In the genomic region with DNA sequence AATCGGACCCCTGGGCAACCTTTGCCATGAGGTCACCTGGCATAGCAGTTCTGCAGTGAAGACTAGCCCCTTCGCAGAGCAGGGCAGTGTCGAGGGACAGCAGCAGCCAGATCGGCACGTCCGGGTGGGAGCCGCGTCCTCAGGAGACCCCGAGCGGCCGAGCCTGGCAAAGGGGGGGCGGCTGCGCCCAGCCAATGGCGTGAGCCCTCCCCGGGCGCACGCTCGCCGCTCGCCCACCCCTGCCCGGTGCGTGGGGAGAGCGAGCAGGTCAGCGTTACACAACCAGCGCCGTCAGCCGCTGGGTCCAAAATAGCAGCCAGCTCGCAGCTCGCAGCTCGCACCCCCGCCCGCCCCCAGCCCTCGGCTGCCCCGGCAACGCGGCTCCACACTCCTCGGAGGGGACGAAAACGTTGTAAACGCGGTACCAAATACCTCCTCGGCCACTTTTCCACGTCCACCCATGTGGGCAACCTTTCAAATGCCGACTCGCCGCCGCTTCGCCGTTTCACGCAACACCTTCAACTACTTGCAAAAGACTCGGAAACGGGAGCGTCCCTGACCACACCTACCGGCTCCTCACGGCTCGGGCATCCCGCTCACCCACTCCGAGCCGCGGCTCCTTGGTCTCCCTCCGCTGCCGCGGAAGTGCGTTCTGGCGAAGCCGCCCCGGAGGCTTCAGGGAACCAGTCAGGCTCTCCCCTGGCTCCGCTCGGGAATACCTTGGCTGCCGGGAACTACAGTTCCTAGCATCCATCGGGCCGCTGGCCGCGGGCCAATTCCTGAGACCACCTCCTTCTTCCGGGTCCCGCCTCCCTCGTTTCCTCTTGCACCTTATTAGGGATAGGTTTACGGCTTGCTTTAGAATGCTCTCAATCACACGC, we compare ENCODE assay signal across 8 mouse cellular contexts. TPM values are rescaled to one million over a fixed set of nuclear protein-coding genes. Genes with fewer than 3 reads are reported as not detected.
DNase-seq lines count a peak whose midpoint lies in the region; ATAC-seq and TF ChIP-seq lines count a peak whose summit lies in the region.

A gene (minus strand): TSS at position 763 of the 881 bp plus-strand sequence.

- H3K9ac ChIP-seq in forebrain, postnatal 0 days: peak within 1 kb of the TSS; percentile 69
- peak within 1 kb of the TSS; percentile 67 for H3K9ac ChIP-seq in lung, embryonic 15.5 days

- under 1% methylated on average over 77 of the region's 79 CpGs for WGBS in forebrain, postnatal 0 days
- under 1% methylated on average over 77 of the region's 79 CpGs for WGBS in lung, embryonic 15.5 days

- no peaks in the 10 kb centered on the region for H3K27me3 ChIP-seq in forebrain, postnatal 0 days (ENCODE audit: insufficient read depth, low read length)
- H3K27me3 ChIP-seq in lung, embryonic 15.5 days: no peaks in the 10 kb centered on the region

- 0 out of 2 replicates have a peak, but pooled peaks cover 4% of the 10 kb centered on the region for H3K4me1 ChIP-seq in forebrain, postnatal 0 days (ENCODE audit: insufficient read depth)
- 0 out of 2 replicates have a peak, but pooled peaks cover 4% of the 10 kb centered on the region for H3K4me1 ChIP-seq in lung, embryonic 15.5 days

- H3K9me3 ChIP-seq in forebrain, postnatal 0 days (ENCODE audit: low read length): no peaks in the 10 kb centered on the region
- H3K9me3 ChIP-seq in lung, embryonic 15.5 days: no peaks in the 10 kb centered on the region

- DNase-seq in ES-CJ7 (ENCODE audit: low read depth, low spot score): peak; percentile 92
- peak; percentile 98 for DNase-seq in cerebellum, adult 11 months
- DNase-seq in forebrain, postnatal 0 days: peak; percentile 98
- peak; percentile 98 for DNase-seq in heart, postnatal 4 days
- peak; percentile 96 to 97 for DNase-seq in layer of hippocampus, adult 8-10 months (ENCODE audit: low spot score in 2 of 2)
- peak; percentile 95 for DNase-seq in ovary, adult 18-20 months (ENCODE audit: low spot score)
- peak; percentile 42 for DNase-seq in thymus, postnatal 0 days (ENCODE audit: low spot score)

- H3K4me2 ChIP-seq in forebrain, postnatal 0 days (ENCODE audit: low read depth): peak within 1 kb of the TSS; percentile 88
- H3K4me2 ChIP-seq in lung, embryonic 15.5 days: peak within 1 kb of the TSS; percentile 88

- no peak for TF ChIP-seq CTCF in forebrain, postnatal 0 days (IDR thresholded peaks at IDR 0.05; ENCODE audit: low read depth)

- H3K27ac ChIP-seq in forebrain, postnatal 0 days (ENCODE audit: low read depth, low read length): peak within 1 kb of the TSS; percentile 79
- H3K27ac ChIP-seq in lung, embryonic 15.5 days: peak within 1 kb of the TSS; percentile 94

- peak; percentile 96 for ATAC-seq in forebrain, postnatal 0 days
- ATAC-seq in lung, embryonic 15.5 days (ENCODE audit: borderline replicate concordance, extremely low read depth, low FRiP score, low TSS enrichment): peak; percentile 97

- H3K4me3 ChIP-seq in forebrain, postnatal 0 days (ENCODE audit: low read depth, low read length): peak within 1 kb of the TSS; percentile 80
- H3K4me3 ChIP-seq in lung, embryonic 15.5 days: peak within 1 kb of the TSS; percentile 82

- H3K36me3 ChIP-seq in forebrain, postnatal 0 days (ENCODE audit: insufficient read depth): no peaks in the 10 kb centered on the region
- no peaks in the 10 kb centered on the region for H3K36me3 ChIP-seq in lung, embryonic 15.5 days

RNA-seq across cellular contexts. Expression of the gene that starts here (rescaled TPM):
- 17.8 and 22.5 TPM in 2 replicates for total RNA-seq in forebrain, postnatal 0 days (2014; rRNA removed)
- polyA plus RNA-seq in forebrain, postnatal 0 days (2015; fragmentation: Nextera tagmentation; extraction: Ambion mirVana): 10.1 and 13.0 TPM in 2 replicates
- total RNA-seq in heart, postnatal 4 days (2021): 10 to 100 TPM; 15.1 to 16.6 TPM
- 10 to 100 TPM; 25.1 to 33.0 (median 28.2) TPM for total RNA-seq in layer of hippocampus, adult 8-10 months (2022)
- 14.4 and 15.4 TPM in 2 replicates for polyA plus RNA-seq in lung, embryonic 15.5 days (2015; fragmentation: Nextera tagmentation; extraction: Ambion mirVana)
- polyA plus RNA-seq in thymus, postnatal 0 days (2015; fragmentation: Nextera tagmentation; extraction: Ambion mirVana): 2.3 and 2.8 TPM in 2 replicates

Comparison
In these comparisons a context has a peak if more than half of its experiments do, and no peak if none do; other contexts are left out.
1. Peak in every context shown above with its lines: DNase-seq, ATAC-seq, H3K4me3 ChIP-seq and H3K27ac ChIP-seq.
2. DNase-seq: peak in every context shown above with its lines; median percentile 98 in cerebellum, adult 11 months; 98 in forebrain, postnatal 0 days; 98 in heart, postnatal 4 days; 96 in layer of hippocampus, adult 8-10 months; 95 in ovary, adult 18-20 months; 92 in ES-CJ7; 42 in thymus, postnatal 0 days.